Mouse (Mus musculus) neural tube, embryonic 12.5 days (tissue): Measurements from ENCODE around the gene Gm10964. TPM values are rescaled to one million over a fixed set of nuclear protein-coding genes. Genes with fewer than 3 reads are reported as not detected.
"Not testable (repeated sequence)": the region's sequence is repeated elsewhere in the genome, so short reads cannot be mapped to it uniquely, and the experiment has no call there.

ENCODE experiments used
- ATAC-seq: fragments of 200-750 bp; cut with Nextera tagmentation; 2 replicates; pipeline ENCODE4 v1.8.0; 2017; ENCODE audit warnings: low read depth, mild to moderate bottlenecking, moderate TSS enrichment, moderate library complexity; ENCODE audit not compliant: low FRiP score
- H3K27ac ChIP-seq: fragments of 300-500 bp; sonication (generic); 2 replicates; pipeline ENCODE4 v1.5.1; 2016
- H3K27me3 ChIP-seq: fragments of 300-500 bp; sonication (generic); replicated peaks from 2 replicates; pipeline ENCODE4 v1.6.1; 2016; ENCODE audit warnings: mild to moderate bottlenecking
- H3K36me3 ChIP-seq: fragments of 300-500 bp; sonication (generic); 2 replicates; pipeline ENCODE4 v1.6.1; 2016; ENCODE audit warnings: mild to moderate bottlenecking
- H3K4me1 ChIP-seq: fragments of 300-500 bp; sonication (generic); 2 replicates; pipeline ENCODE4 v1.6.1; 2016
- H3K4me2 ChIP-seq: fragments of 300-500 bp; sonication (generic); replicated peaks from 2 replicates; pipeline ENCODE4 v1.6.1; 2016; ENCODE audit warnings: mild to moderate bottlenecking
- H3K4me3 ChIP-seq: fragments of 300-500 bp; sonication (generic); 2 replicates; pipeline ENCODE4 v1.5.1; 2016
- H3K9ac ChIP-seq: fragments of 300-500 bp; sonication (generic); 2 replicates; pipeline ENCODE4 v1.6.1; 2016; ENCODE audit warnings: mild to moderate bottlenecking
- H3K9me3 ChIP-seq: fragments of 300-500 bp; sonication (generic); 2 replicates; pipeline ENCODE4 v1.6.1; 2016; ENCODE audit warnings: mild to moderate bottlenecking
- WGBS: fragments of 180-500 bp; shearing (Covaris S2); methylation state at CpG from one replicate; pipeline ENCODE4 v1.1.7; 2016; 5-methylcytosine and 5-hydroxymethylcytosine counted together
- polyA plus RNA-seq: library from polyadenylated mRNA; unstranded; fragments of >200 nt; fragmentation: Nextera tagmentation; extraction: Ambion mirVana; gene quantifications from 2 replicates; pipeline ENCODE4 v1.2.1, GENCODE M21; 2016

The Gm10964 gene
- polyA plus RNA-seq, 1 experiment from 2014 or later = not detected

DNA sequence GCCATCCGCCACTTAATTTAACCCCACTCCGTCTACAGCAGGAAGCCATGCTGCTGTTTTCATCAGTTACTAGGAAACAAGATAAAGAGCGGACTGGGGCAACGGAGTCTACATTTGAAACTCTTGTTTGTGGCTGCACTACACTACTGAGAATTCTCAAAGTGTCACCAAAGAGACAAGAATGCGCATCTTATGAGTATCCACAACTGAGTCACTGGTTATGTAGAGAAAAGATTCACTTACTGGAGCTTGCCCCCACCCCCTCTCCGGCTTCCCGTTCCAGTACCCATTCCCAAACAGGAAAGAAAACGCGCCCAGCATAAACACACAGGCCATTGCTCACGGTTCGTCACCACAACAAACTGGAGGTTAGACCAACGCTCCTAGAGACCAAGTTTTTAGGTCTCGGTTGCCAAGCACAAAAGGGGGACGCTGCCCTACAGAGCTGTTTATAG is 50.8 kb downstream of the Gm10964 start:
- no peaks in the 10 kb centered on the region for H3K27me3 ChIP-seq
- peak overlapping the region; percentile 87 for H3K4me3 ChIP-seq
- H3K27ac ChIP-seq = no peak overlapping the region
- peak overlapping the region; percentile 94 for H3K9ac ChIP-seq
- WGBS = 3% methylated on average over 14 of the region's 14 CpGs
- peak overlapping the region; percentile 81 for H3K4me2 ChIP-seq
- no peak for ATAC-seq
- no peaks in the 10 kb centered on the region for H3K9me3 ChIP-seq
- no peaks in the 10 kb centered on the region for H3K36me3 ChIP-seq
- H3K4me1 ChIP-seq = peaks cover 15% of the 10 kb centered on the region

DNA sequence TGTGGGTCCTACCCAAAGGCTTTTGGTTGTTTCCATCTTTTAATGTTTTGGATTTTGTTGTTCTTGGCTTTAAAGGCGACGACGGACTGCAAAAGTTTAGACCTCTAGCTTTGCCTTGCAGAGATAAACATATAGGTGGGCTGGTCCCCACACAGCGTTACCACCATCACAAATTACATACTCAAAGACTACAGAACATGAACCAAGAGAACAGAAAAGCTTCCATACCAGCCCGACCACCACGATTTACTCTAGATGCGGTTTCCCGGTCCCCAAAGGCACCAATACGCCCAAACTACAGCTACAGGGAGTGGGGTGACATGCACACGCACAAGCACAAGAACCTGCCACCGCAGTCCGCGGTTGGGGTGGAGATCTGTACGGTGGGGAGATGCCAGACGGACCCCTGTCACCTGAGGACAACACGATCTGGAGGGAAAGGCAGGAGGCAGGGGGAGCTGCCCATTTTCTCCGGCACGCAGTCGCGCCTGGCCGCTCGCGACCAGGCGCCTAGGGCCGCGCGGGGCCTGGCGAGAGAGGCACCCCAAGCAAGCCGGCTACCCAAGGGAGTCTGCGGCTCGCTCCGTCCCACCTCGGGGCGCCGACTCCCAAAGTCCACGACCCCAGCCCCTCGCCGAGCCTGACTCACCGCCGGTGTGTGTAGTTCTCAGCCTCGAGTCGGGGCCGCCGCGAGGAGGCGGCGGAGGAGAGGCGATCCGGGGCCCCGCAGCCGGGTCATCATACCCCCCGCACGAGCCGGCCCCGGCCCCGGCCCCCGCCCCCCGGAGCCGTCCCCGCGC is 51.4 kb downstream of the Gm10964 start:
- WGBS = under 1% methylated on average over 56 of the region's 61 CpGs
- Histone ChIP-seq H3K9me3 (no peaks in the 10 kb centered on the region), H3K4me2 (peak overlapping the region; percentile 81), H3K27me3 (no peaks in the 10 kb centered on the region), H3K4me3 (peak overlapping the region; percentile 87), H3K9ac (peak overlapping the region; percentile 94), H3K36me3 (no peaks in the 10 kb centered on the region), H3K27ac (peak overlapping the region; percentile 75; the same call in 1 of the 2 replicates), H3K4me1 (peaks cover 11% of the 10 kb centered on the region)
- ATAC-seq = peak; percentile 85

DNA sequence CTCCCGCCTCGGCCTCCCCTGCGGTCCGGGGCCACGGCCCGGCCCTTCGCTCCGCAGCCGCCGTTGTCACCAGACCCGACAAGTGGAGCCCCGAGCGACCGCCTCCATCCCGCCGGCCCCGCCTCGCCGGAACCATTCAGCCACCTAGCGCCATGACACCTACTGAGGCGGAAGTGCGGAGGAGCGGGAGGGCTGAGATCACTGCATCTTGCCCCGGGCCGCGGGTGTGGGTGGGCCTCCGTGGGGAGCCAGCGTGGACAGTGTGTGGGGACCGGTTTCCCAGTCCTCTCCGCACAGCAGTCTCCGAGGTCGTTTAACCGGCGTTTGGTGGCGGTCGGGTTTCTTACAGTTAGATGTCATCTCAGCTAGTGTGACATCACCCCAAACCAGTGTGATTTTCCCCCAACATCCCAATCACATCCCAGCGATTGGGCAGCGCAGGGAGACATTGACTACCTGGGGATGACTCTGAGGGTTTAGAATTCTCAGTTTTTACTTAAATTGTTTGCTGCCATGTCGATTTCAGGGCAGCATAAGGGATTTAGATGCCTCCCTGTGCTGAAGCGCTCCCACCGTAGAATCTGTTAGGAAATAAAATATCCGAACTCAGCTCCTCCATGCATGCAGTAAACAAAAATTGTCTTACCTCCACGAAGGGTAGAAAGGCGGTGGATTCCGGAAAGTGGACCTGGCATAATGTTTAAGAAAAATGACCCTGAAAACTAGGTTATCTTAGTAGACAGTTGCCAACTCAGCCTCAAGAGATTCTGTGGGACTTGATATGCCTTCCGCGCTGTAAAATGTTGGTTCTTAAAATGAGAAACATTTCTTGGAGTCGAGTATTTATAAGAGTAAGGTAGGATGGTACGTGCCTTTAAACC is 52.3 kb downstream of the Gm10964 start, which contains the start of gene Hipk1:
Gene Hipk1, minus strand, starts transcription at position 334 of the 881 bp plus-strand sequence.
- WGBS = 10% methylated on average over 49 of the region's 49 CpGs
- peak; percentile 98 for ATAC-seq
- Histone ChIP-seq H3K4me3 (peak within 1 kb of the TSS; percentile 87), H3K9ac (peak within 1 kb of the TSS; percentile 94), H3K27me3 (no peaks in the 10 kb centered on the region), H3K9me3 (no peaks in the 10 kb centered on the region), H3K36me3 (no peaks in the 10 kb centered on the region), H3K4me2 (peak within 1 kb of the TSS; percentile 81), H3K27ac (peak within 1 kb of the TSS; percentile 75), H3K4me1 (peaks cover 11% of the 10 kb centered on the region)

DNA sequence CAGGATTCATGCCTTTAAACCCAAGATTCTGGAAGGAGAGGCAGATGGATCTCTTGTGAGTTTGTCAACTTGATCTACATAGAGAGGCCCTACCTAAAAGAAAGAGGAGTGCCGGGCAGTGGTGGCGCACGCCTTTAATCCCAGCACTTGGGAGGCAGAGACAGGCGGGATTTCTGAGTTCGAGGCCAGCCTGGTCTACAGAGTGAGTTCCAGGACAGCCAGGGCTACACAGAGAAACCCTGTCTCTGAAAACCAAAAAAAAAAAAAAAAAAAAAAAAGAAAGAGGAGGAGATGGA is 52.9 kb downstream of the Gm10964 start:
- not testable (repeated sequence) for H3K36me3 ChIP-seq, ATAC-seq, H3K27me3 ChIP-seq, H3K9ac ChIP-seq, H3K27ac ChIP-seq, H3K9me3 ChIP-seq
- Histone ChIP-seq H3K4me3 (0 out of 2 replicates have a peak overlapping the region, but pooled peaks have one; percentile 87), H3K4me2 (peak overlapping the region; percentile 81; the same call in 1 of the 2 replicates), H3K4me1 (peaks cover 11% of the 10 kb centered on the region)
- WGBS = 88% methylated on average over 5 of the region's 5 CpGs

GRCm38 (mm10) chr3:103792566-103792965 is 53.4 kb downstream of the Gm10964 start:
- Histone ChIP-seq H3K4me1 (peaks cover 11% of the 10 kb centered on the region), H3K27ac (no peak overlapping the region), H3K4me3 (no peak overlapping the region), H3K36me3 (no peaks in the 10 kb centered on the region), H3K4me2 (no peak overlapping the region), H3K9me3 (no peaks in the 10 kb centered on the region), H3K27me3 (no peaks in the 10 kb centered on the region), H3K9ac (no peak overlapping the region)
- no peak for ATAC-seq
- WGBS = 86% methylated on average over 1 of the region's 1 CpGs

Other genes with a start within 250 kb of the Gm10964 start
- 7.2 TPM in 2 replicates for gene Syt6, start 164.1 kb upstream of the Gm10964 start, polyA plus RNA-seq
- gene Atg4a-ps, start 93.3 kb upstream of the Gm10964 start, polyA plus RNA-seq = not detected in 2 replicates
- gene Olfml3, start 1.4 kb upstream of the Gm10964 start, polyA plus RNA-seq = 15.1 and 15.6 TPM in 2 replicates
- gene Hipk1, start 52.2 kb downstream of the Gm10964 start, polyA plus RNA-seq = 13.1 and 14.0 TPM in 2 replicates
- 25.4 and 26.7 TPM in 2 replicates for gene Dclre1b, start 70.1 kb downstream of the Gm10964 start, polyA plus RNA-seq
- 23.8 and 24.0 TPM in 2 replicates for gene Ap4b1, start 70.2 kb downstream of the Gm10964 start, polyA plus RNA-seq
- 0.23 and 0.32 TPM in 2 replicates for gene Gm43064, start 70.2 kb downstream of the Gm10964 start, polyA plus RNA-seq
- 0.61 TPM in 1 of 2 replicates, not detected in the other for gene Bcl2l15, start 93.2 kb downstream of the Gm10964 start, polyA plus RNA-seq
- gene Ptpn22, start 120.4 kb downstream of the Gm10964 start, polyA plus RNA-seq = 0.44 TPM in 1 of 2 replicates, not detected in the other
- 24.0 and 25.3 TPM in 2 replicates for gene Rsbn1, start 174.8 kb downstream of the Gm10964 start, polyA plus RNA-seq
- 43.3 and 43.5 TPM in 2 replicates for gene Phtf1, start 228.7 kb downstream of the Gm10964 start, polyA plus RNA-seq